Mouse (Mus musculus) CH12.LX (cell line): ENCODE data around the gene Wnt9b.

Experiments
- CHD1 ChIP-seq: IDR thresholded peaks from 2 replicates; pipeline ENCODE4 v1.6.1; 2012; ENCODE audit warnings: low read depth, low read length, improper control_type of control experiment, inconsistent platforms
- CTCF ChIP-seq, 2 experiments: IDR thresholded peaks in 1 of 2; conservative IDR thresholded peaks in 1 of 2; 2 replicates each; pipeline ENCODE4 v1.5.1; 2011 to 2012; ENCODE audit warnings: low read depth in 2 of 2, low read length in 2 of 2, improper control_type of control experiment in 1 of 2, inconsistent platforms in 1 of 2, mild to moderate bottlenecking in 1 of 2, moderate library complexity in 1 of 2
- EP300 ChIP-seq: IDR thresholded peaks from 2 replicates; pipeline ENCODE4 v1.6.1; 2011; ENCODE audit warnings: low read length, improper control_type of control experiment
- HCFC1 ChIP-seq: IDR thresholded peaks from 2 replicates; pipeline ENCODE4 v1.6.1; 2012; ENCODE audit warnings: low read depth, mild to moderate bottlenecking, inconsistent platforms, low read length, improper control_type of control experiment
- MAFK ChIP-seq: IDR thresholded peaks from 2 replicates; pipeline ENCODE4 v1.6.1; 2011; ENCODE audit warnings: low read length, improper control_type of control experiment; ENCODE audit not compliant: insufficient replicate concordance
- MEF2A ChIP-seq: IDR thresholded peaks from 2 replicates; pipeline ENCODE4 v1.6.1; 2014; ENCODE audit warnings: low read depth, mild to moderate bottlenecking, inconsistent platforms, low read length, improper control_type of control experiment, borderline replicate concordance
- NELFE ChIP-seq: IDR thresholded peaks from 2 replicates; pipeline ENCODE4 v1.6.1; 2011; ENCODE audit warnings: low read depth, low read length, improper control_type of control experiment
- NRF1 ChIP-seq: IDR thresholded peaks from 2 replicates; pipeline ENCODE4 v1.6.1; 2014; ENCODE audit warnings: low read depth, mild to moderate bottlenecking, inconsistent platforms, low read length, improper control_type of control experiment, moderate library complexity
- POLR2A ChIP-seq: IDR thresholded peaks from 2 replicates; pipeline ENCODE4 v1.6.1; 2011; ENCODE audit warnings: low read depth, mild to moderate bottlenecking, improper control_type of control experiment, low read length
- POLR2AphosphoS2 ChIP-seq: IDR thresholded peaks from 2 replicates; pipeline ENCODE4 v1.6.1; 2011; ENCODE audit warnings: low read depth, low read length, improper control_type of control experiment
- SIN3A ChIP-seq: IDR thresholded peaks from 2 replicates; pipeline ENCODE4 v1.6.1; 2012; ENCODE audit warnings: low read length, improper control_type of control experiment, inconsistent platforms
- USF1 ChIP-seq: IDR thresholded peaks from 2 replicates; pipeline ENCODE4 v1.6.1; 2014; ENCODE audit warnings: low read depth, mild to moderate bottlenecking, inconsistent platforms, low read length, improper control_type of control experiment
- USF2 ChIP-seq: conservative IDR thresholded peaks from 2 replicates; pipeline ENCODE4 v1.6.1; 2011; ENCODE audit warnings: low read depth, low read length, improper control_type of control experiment
- ZNF384 ChIP-seq: IDR thresholded peaks from 2 replicates; pipeline ENCODE4 v1.6.1; 2012; ENCODE audit warnings: low read depth, low read length, improper control_type of control experiment, inconsistent platforms

DNA sequence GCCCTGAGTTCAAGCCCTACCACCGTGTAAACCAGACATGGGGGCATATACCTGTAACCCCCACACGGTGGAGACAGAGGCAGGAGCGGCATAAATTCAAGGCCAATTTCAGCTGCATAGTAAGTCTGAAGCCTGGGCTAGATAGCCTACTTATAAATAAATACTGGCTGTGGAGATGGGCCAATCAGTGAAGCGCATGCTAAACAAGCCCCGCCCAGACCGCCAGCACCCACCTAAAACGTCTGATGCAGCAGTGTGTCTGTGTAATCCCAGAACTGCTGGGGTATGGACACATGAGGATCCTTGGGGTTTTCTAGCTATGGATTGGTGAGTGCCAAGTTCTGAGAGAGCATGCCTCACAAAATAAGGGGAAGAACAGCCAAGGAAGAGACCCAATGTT is 10.5 kb upstream of the Wnt9b start:
- TF ChIP-seq POLR2A: no peak
- peak in 1 of 2 experiments; percentile 24; a peak in 1 of 4 replicates for TF ChIP-seq CTCF (conservative IDR thresholded peaks at IDR 0.05 in 1 of 2, IDR thresholded peaks at IDR 0.05 in 1 of 2; ENCODE audit: low read depth in 2 of 2, low read length in 2 of 2)
- TF ChIP-seq HCFC1: no peak
- no peak for TF ChIP-seq EP300
- TF ChIP-seq NRF1: no peak
- TF ChIP-seq MAFK: no peak
- no peak for TF ChIP-seq NELFE
- no peak for TF ChIP-seq SIN3A
- no peak for TF ChIP-seq CHD1
- no peak for TF ChIP-seq USF1
- no peak for TF ChIP-seq MEF2A
- no peak for TF ChIP-seq ZNF384
- no peak for TF ChIP-seq POLR2AphosphoS2
- no peak for TF ChIP-seq USF2
